Mouse (Mus musculus): Measurements from ENCODE around the gene Pcgf3. TPM values are rescaled to one million over a fixed set of nuclear protein-coding genes. Genes with fewer than 3 reads are reported as not detected.

Gene Pcgf3
- total and polyA plus RNA-seq, 2 experiments from 2014 or later = 13.9 to 18.7 TPM

DNA sequence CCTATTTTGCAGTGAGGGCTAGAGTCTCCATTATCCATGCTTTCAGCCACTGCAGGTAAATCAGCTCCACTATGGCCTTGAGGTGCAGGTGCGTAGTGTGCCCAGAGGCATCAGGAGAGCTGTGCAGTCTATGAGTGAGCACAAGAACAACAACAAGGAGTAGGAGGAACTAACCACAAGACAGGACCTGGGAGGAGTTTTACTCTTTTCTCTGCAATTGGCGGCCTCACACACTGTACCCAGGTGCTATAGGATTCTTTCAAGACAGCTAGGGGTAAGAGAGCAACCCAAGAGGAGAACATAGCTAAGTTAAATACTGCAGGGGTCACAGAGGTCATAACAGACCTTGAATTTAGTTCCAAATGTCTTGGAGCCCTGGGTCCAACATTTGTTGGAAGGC is 2.3 kb upstream of the Pcgf3 start:
- Histone ChIP-seq H3K27me3 (ENCODE audit: control insufficient read depth, insufficient read depth, low read length) (no peaks in the 10 kb centered on the region), H3K9ac (replicated peaks; ENCODE audit: low read depth, low read length) (no peak overlapping the region), H3K4me1 (ENCODE audit: control insufficient read depth, insufficient read depth) (peaks cover 17% of the 10 kb centered on the region), H3K4me3 (ENCODE audit: low read depth, low read length) (no peak overlapping the region), H3K4me2 (ENCODE audit: low read depth, low read length) (no peak overlapping the region), H3K36me3 (replicated peaks; ENCODE audit: control insufficient read depth, insufficient read depth, low read length) (no peaks in the 10 kb centered on the region), H3K27ac (ENCODE audit: low read depth) (no peak overlapping the region; the same call in 1 of the 2 replicates), H3K9me3 (replicated peaks; ENCODE audit: control insufficient read depth, low read length) (no peaks in the 10 kb centered on the region)
- DNase-seq (ENCODE audit: low spot score) (no peak), ATAC-seq (ENCODE audit: insufficient read depth, low read depth) (no peak)
- WGBS = 73% methylated on average over 2 of the region's 2 CpGs
- TF ChIP-seq CTCF (IDR thresholded peaks at IDR 0.05; ENCODE audit: low read depth) (no peak), EP300 (IDR thresholded peaks at IDR 0.05; ENCODE audit: low read depth) (no peak)

- WGBS = 40% methylated on average over 6 of the region's 6 CpGs
- H3K27ac ChIP-seq (ENCODE audit: low read depth) = no peak overlapping the region; the same call in 1 of the 2 replicates
Observed at GRCm38 (mm10) chr5:108460461-108460860, 571 bp upstream of the Pcgf3 start.

DNA sequence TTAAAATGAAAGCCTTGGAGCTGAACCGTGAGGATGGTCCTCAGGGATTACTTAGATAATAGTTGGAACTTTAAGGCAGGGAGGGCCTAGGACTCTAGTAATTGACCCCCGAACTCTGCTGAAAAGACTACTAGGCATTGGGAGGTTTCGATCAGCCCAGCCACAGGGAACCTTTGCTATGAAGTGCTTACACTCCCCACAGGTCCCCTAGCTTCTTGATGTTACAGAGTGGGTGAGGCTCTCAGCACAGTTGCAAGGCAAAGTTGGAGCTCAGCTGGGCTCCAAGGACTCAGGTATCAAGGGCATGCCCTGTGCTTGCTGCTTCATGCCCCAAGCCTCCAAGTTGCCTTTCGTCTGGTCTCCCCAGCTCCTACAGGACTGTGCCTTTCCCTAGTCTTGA is 1.4 kb downstream of the Pcgf3 start:
- Histone ChIP-seq H3K4me2 (ENCODE audit: low read depth, low read length) (peak overlapping the region; percentile 89), H3K9me3 (replicated peaks; ENCODE audit: control insufficient read depth, low read length) (no peaks in the 10 kb centered on the region), H3K36me3 (replicated peaks; ENCODE audit: control insufficient read depth, insufficient read depth, low read length) (0 out of 2 replicates have a peak, but pooled peaks cover 1% of the 10 kb centered on the region), H3K4me3 (ENCODE audit: low read depth, low read length) (peak overlapping the region; percentile 96), H3K27me3 (ENCODE audit: control insufficient read depth, insufficient read depth, low read length) (no peaks in the 10 kb centered on the region), H3K27ac (ENCODE audit: low read depth) (peak overlapping the region; percentile 88), H3K4me1 (ENCODE audit: control insufficient read depth, insufficient read depth) (peaks cover 50% of the 10 kb centered on the region), H3K9ac (replicated peaks; ENCODE audit: low read depth, low read length) (peak overlapping the region; percentile 99)
- TF ChIP-seq EP300 (IDR thresholded peaks at IDR 0.05; ENCODE audit: low read depth) = no peak
- TF ChIP-seq CTCF (IDR thresholded peaks at IDR 0.05; ENCODE audit: low read depth) = no peak
- no peak for ATAC-seq (ENCODE audit: insufficient read depth, low read depth)
- no peak for DNase-seq (ENCODE audit: low spot score)
- 29% methylated on average over 4 of the region's 4 CpGs for WGBS

More at GRCm38 (mm10) chr5:108460461-108460860, 571 bp upstream of the Pcgf3 start:
- Histone ChIP-seq H3K9ac (replicated peaks; ENCODE audit: low read depth, low read length) (peak overlapping the region; percentile 99), H3K27me3 (ENCODE audit: control insufficient read depth, insufficient read depth, low read length) (no peaks in the 10 kb centered on the region), H3K9me3 (replicated peaks; ENCODE audit: control insufficient read depth, low read length) (no peaks in the 10 kb centered on the region), H3K36me3 (replicated peaks; ENCODE audit: control insufficient read depth, insufficient read depth, low read length) (no peaks in the 10 kb centered on the region), H3K4me3 (ENCODE audit: low read depth, low read length) (peak overlapping the region; percentile 96), H3K4me1 (ENCODE audit: control insufficient read depth, insufficient read depth) (peaks cover 30% of the 10 kb centered on the region), H3K4me2 (ENCODE audit: low read depth, low read length) (peak overlapping the region; percentile 89)
- DNase-seq (ENCODE audit: low spot score) (no peak), ATAC-seq (ENCODE audit: insufficient read depth, low read depth) (no peak)
- TF ChIP-seq CTCF (IDR thresholded peaks at IDR 0.05; ENCODE audit: low read depth) (no peak), EP300 (IDR thresholded peaks at IDR 0.05; ENCODE audit: low read depth) (no peak)

DNA sequence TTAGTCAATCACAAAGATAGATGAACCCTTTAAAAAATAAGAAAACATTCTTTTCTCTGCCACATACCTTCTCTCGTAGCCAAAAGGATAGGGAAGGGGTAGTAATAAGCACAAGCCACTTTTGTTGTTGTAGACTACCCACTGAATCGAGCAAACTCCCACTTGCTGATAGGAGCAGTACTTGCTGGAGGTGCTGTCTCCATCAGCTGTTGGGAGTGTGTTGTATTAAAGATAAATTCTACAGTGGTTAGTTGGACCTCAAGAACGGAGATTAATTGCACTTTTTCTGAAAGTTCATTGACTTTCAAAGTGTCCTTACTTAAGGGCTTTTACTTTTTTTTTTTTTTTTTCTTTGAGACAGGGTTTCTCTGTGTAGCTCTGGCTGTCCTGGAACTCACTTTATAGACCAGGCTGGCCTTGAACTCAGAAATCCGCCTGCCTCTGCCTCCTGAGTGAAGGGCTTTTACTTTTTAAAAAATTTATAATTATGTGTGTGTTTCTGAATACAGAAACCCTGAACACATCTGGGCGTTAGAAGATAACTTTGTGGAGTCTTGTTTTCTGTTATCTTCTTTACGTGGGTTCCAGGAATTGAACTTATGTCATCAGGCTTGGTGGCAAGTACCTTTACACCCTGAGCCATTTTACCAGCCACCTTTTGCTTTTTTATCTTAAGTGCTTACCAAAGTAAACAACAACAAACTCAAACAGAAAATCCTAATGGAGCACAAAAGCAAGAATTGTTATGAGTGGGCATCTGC is 4.3 kb downstream of the Pcgf3 start:
- DNase-seq (ENCODE audit: low spot score) (no peak), ATAC-seq (ENCODE audit: insufficient read depth, low read depth) (no peak)
- H3K4me1 ChIP-seq (ENCODE audit: control insufficient read depth, insufficient read depth) = peaks cover 52% of the 10 kb centered on the region
- no peaks in the 10 kb centered on the region for H3K27me3 ChIP-seq (ENCODE audit: control insufficient read depth, insufficient read depth, low read length)
- H3K9me3 ChIP-seq (replicated peaks; ENCODE audit: control insufficient read depth, low read length) = no peaks in the 10 kb centered on the region
- no peak overlapping the region for H3K9ac ChIP-seq (replicated peaks; ENCODE audit: low read depth, low read length)
- H3K4me3 ChIP-seq (ENCODE audit: low read depth, low read length) = no peak overlapping the region
- H3K36me3 ChIP-seq (replicated peaks; ENCODE audit: control insufficient read depth, insufficient read depth, low read length) = 0 out of 2 replicates have a peak, but pooled peaks cover 3% of the 10 kb centered on the region
- WGBS = 52% methylated on average over 6 of the region's 6 CpGs
- no peak overlapping the region for H3K27ac ChIP-seq (ENCODE audit: low read depth)
- no peak overlapping the region for H3K4me2 ChIP-seq (ENCODE audit: low read depth, low read length)
- TF ChIP-seq EP300 (IDR thresholded peaks at IDR 0.05; ENCODE audit: low read depth) (no peak), CTCF (IDR thresholded peaks at IDR 0.05; ENCODE audit: low read depth) (no peak)

DNA sequence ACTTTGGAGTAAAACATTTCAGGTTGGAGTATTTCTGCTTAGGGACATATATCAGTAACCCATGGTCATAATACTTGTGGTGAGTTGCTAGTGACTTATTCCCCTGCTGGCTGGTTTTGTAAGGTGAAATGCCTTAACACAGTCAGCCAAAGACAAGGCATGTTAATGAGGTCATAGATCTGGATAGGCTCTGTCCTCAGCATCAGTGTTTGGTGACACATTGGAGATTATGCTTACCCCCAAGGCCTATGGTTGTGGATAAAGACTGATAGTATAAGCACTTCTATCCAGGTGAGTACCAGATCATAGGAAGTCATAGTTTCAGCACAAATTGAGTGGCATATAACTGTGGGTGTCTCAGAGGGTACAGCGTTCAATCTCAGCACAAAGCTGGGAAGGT is 5.6 kb downstream of the Pcgf3 start:
- Histone ChIP-seq H3K9ac (replicated peaks; ENCODE audit: low read depth, low read length) (no peak overlapping the region), H3K36me3 (replicated peaks; ENCODE audit: control insufficient read depth, insufficient read depth, low read length) (0 out of 2 replicates have a peak, but pooled peaks cover 4% of the 10 kb centered on the region), H3K4me2 (ENCODE audit: low read depth, low read length) (no peak overlapping the region), H3K4me3 (ENCODE audit: low read depth, low read length) (no peak overlapping the region), H3K27me3 (ENCODE audit: control insufficient read depth, insufficient read depth, low read length) (no peaks in the 10 kb centered on the region), H3K27ac (ENCODE audit: low read depth) (0 out of 2 replicates have a peak overlapping the region, but pooled peaks have one; percentile 0), H3K9me3 (replicated peaks; ENCODE audit: control insufficient read depth, low read length) (no peaks in the 10 kb centered on the region), H3K4me1 (ENCODE audit: control insufficient read depth, insufficient read depth) (peaks cover 52% of the 10 kb centered on the region)
- WGBS = 66% methylated on average over 1 of the region's 1 CpGs
- DNase-seq (ENCODE audit: low spot score) (no peak), ATAC-seq (ENCODE audit: insufficient read depth, low read depth) (no peak; the same call in 1 of the 2 replicates)
- 0 out of 2 replicates have a peak, but pooled peaks have one; percentile 12 for TF ChIP-seq CTCF (IDR thresholded peaks at IDR 0.05; ENCODE audit: low read depth)
- no peak for TF ChIP-seq EP300 (IDR thresholded peaks at IDR 0.05; ENCODE audit: low read depth)
